In genomic region chrX:13085621-13086020, GRCm38 (mm10) we compare ENCODE assay signal across 25 mouse cellular contexts. TPM values are rescaled to one million over a fixed set of nuclear protein-coding genes. Genes with fewer than 3 reads are reported as not detected.
DNase-seq lines count a peak whose midpoint lies in the region; ATAC-seq and TF ChIP-seq lines count a peak whose summit lies in the region.
"Had no signal": no experiment of that assay in that cellular context is flagged by ENCODE, and none has a peak within 500 bp of the region (broad histone marks: within the 10 kb centered on the region; RNA-seq: fewer than 3 reads in every experiment).

No protein-coding gene starts in this region.

- H3K27ac ChIP-seq in intestine, postnatal 0 days (ENCODE audit: low read depth, low read length): no peak overlapping the region
- H3K27ac ChIP-seq in intestine, embryonic 15.5 days: no peak overlapping the region
- H3K27ac ChIP-seq in lung, postnatal 0 days (ENCODE audit: low read length): no peak overlapping the region
- H3K27ac ChIP-seq in MEL (ENCODE audit: control insufficient read depth, low read depth, low read length): no peak overlapping the region
- H3K27ac ChIP-seq: embryonic facial prominence, embryonic 13.5 days; forebrain, embryonic 12.5 days; hindbrain, embryonic 10.5 days; midbrain, embryonic 12.5 days had no signal

- TF ChIP-seq RAD21 in MEL (IDR thresholded peaks at IDR 0.05; ENCODE audit: low read depth, low read length): no peak

- no peaks in the 10 kb centered on the region for H3K36me3 ChIP-seq in intestine, postnatal 0 days (ENCODE audit: control insufficient read depth, insufficient read depth)
- no peaks in the 10 kb centered on the region for H3K36me3 ChIP-seq in intestine, embryonic 15.5 days
- H3K36me3 ChIP-seq in lung, postnatal 0 days (ENCODE audit: insufficient read depth, low read length): no peaks in the 10 kb centered on the region
- H3K36me3 ChIP-seq in MEL (ENCODE audit: control insufficient read depth in 1 of 2, insufficient read depth in 2 of 2, low read length in 2 of 2): peaks cover 6 to 18% of the 10 kb centered on the region in 2 experiments
- H3K36me3 ChIP-seq: embryonic facial prominence, embryonic 13.5 days; forebrain, embryonic 12.5 days; midbrain, embryonic 12.5 days had no signal

- TF ChIP-seq CTCF in intestine, postnatal 0 days (IDR thresholded peaks at IDR 0.05; ENCODE audit: low read depth): peak; percentile 27; the same call in 1 of the 2 replicates
- 0 out of 2 replicates have a peak, but pooled peaks have one; percentile 19 for TF ChIP-seq CTCF in lung, postnatal 0 days (IDR thresholded peaks at IDR 0.05)
- TF ChIP-seq CTCF in MEL (IDR thresholded peaks at IDR 0.05 in 2 of 3, conservative IDR thresholded peaks at IDR 0.05 in 1 of 3; ENCODE audit: control insufficient read depth in 1 of 3, insufficient read depth in 1 of 3, low read depth in 2 of 3, low read length in 3 of 3, poor library complexity in 1 of 3, severe bottlenecking in 1 of 3): peak; percentile 20 to 53 (median 33); a peak in 3 of 6 replicates

- no peak overlapping the region for H3K4me3 ChIP-seq in intestine, postnatal 0 days (ENCODE audit: low read depth, low read length)
- no peak overlapping the region for H3K4me3 ChIP-seq in intestine, embryonic 15.5 days (replicated peaks)
- no peak overlapping the region for H3K4me3 ChIP-seq in lung, postnatal 0 days (ENCODE audit: low read depth, low read length)
- no peak overlapping the region for H3K4me3 ChIP-seq in MEL (ENCODE audit: control insufficient read depth in 1 of 2, insufficient read depth in 1 of 2, low read depth in 2 of 2, low read length in 2 of 2)
- H3K4me3 ChIP-seq: embryonic facial prominence, embryonic 13.5 days; erythroblast, embryonic 14.5 days; forebrain, embryonic 12.5 days; hindbrain, embryonic 10.5 days; midbrain, embryonic 12.5 days had no signal

- no peak for TF ChIP-seq POLR2A in MEL (IDR thresholded peaks at IDR 0.05; ENCODE audit: control insufficient read depth in 1 of 2, insufficient read depth in 1 of 2, low read depth in 1 of 2, low read length in 2 of 2, poor library complexity in 1 of 2)

- no peak for TF ChIP-seq EP300 in lung, postnatal 0 days (IDR thresholded peaks at IDR 0.05)
- TF ChIP-seq EP300 in MEL (IDR thresholded peaks at IDR 0.05; ENCODE audit: low read depth in 1 of 2, low read length in 2 of 2): no peak

- no peak overlapping the region for H3K4me2 ChIP-seq in intestine, postnatal 0 days (replicated peaks; ENCODE audit: low read depth)
- H3K4me2 ChIP-seq in intestine, embryonic 15.5 days (replicated peaks): no peak overlapping the region
- no peak overlapping the region for H3K4me2 ChIP-seq in lung, postnatal 0 days (replicated peaks; ENCODE audit: low read depth, low read length)
- H3K4me2 ChIP-seq: embryonic facial prominence, embryonic 13.5 days; forebrain, embryonic 12.5 days; heart, embryonic 11.5 days; midbrain, embryonic 12.5 days had no signal

- no peak for DNase-seq in lung, postnatal 0 days (ENCODE audit: low spot score)
- DNase-seq in lung, postnatal 4 days: no peak
- DNase-seq in MEL (ENCODE audit: low read depth, low spot score): peak; percentile 48
- DNase-seq in induced T-regulatory cell, adult 2 months (ENCODE audit: low read depth): peak; percentile 37
- DNase-seq in urinary bladder, postnatal 10 days (ENCODE audit: low spot score): no peak
- no peak for DNase-seq in heart, adult 18-20 months
- DNase-seq: adrenal gland, postnatal 10 days; cerebellum, adult 2 months; cerebellum, postnatal 36 days; embryo, embryonic 11 days; kidney, adult 2 months; kidney, postnatal 14 days; layer of hippocampus, postnatal 36 days; lung, adult 18-20 months; lung, postnatal 14 days; right cerebral cortex, postnatal 14 days had no signal

- whole genome bisulfite sequencing in intestine, postnatal 0 days: 74% methylated on average over 1 of the region's 1 CpGs
- 77% methylated on average over 1 of the region's 1 CpGs for WGBS in intestine, embryonic 15.5 days
- 68% methylated on average over 1 of the region's 1 CpGs for WGBS in lung, postnatal 0 days

- H3K79me2 ChIP-seq in MEL (ENCODE audit: control insufficient read depth, insufficient read depth, low read length, poor library complexity): peaks cover 31% of the 10 kb centered on the region

- H3K4me1 ChIP-seq in intestine, postnatal 0 days (replicated peaks; ENCODE audit: control insufficient read depth, insufficient read depth, low read length): no peaks in the 10 kb centered on the region
- H3K4me1 ChIP-seq in intestine, embryonic 15.5 days (replicated peaks): no peaks in the 10 kb centered on the region
- H3K4me1 ChIP-seq in lung, postnatal 0 days (ENCODE audit: insufficient read depth, low read depth, low read length): no peaks in the 10 kb centered on the region
- no peaks in the 10 kb centered on the region for H3K4me1 ChIP-seq in MEL (ENCODE audit: control insufficient read depth in 1 of 2, insufficient read depth in 2 of 2, low read length in 2 of 2)
- H3K4me1 ChIP-seq: embryonic facial prominence, embryonic 13.5 days; forebrain, embryonic 12.5 days; hindbrain, embryonic 10.5 days; midbrain, embryonic 12.5 days had no signal

- H3K9ac ChIP-seq in intestine, postnatal 0 days (ENCODE audit: low read depth, low read length): no peak overlapping the region
- no peak overlapping the region for H3K9ac ChIP-seq in intestine, embryonic 15.5 days
- H3K9ac ChIP-seq in lung, postnatal 0 days (replicated peaks; ENCODE audit: low read depth): no peak overlapping the region
- H3K9ac ChIP-seq in MEL (ENCODE audit: control insufficient read depth, low read depth, low read length, poor library complexity, severe bottlenecking): no peak overlapping the region
- H3K9ac ChIP-seq: embryonic facial prominence, embryonic 13.5 days; forebrain, embryonic 12.5 days; midbrain, embryonic 12.5 days had no signal

- no peaks in the 10 kb centered on the region for H3K27me3 ChIP-seq in intestine, postnatal 0 days (replicated peaks; ENCODE audit: control insufficient read depth, insufficient read depth, low read length)
- H3K27me3 ChIP-seq in intestine, embryonic 15.5 days (replicated peaks): no peaks in the 10 kb centered on the region
- no peaks in the 10 kb centered on the region for H3K27me3 ChIP-seq in lung, postnatal 0 days (replicated peaks; ENCODE audit: insufficient read depth, low read length)
- H3K27me3 ChIP-seq in MEL (ENCODE audit: control insufficient read depth in 1 of 2, insufficient read depth in 2 of 2, low read length in 2 of 2): no peaks in the 10 kb centered on the region
- H3K27me3 ChIP-seq: forebrain, embryonic 12.5 days; midbrain, embryonic 12.5 days had no signal

- H3K9me3 ChIP-seq in intestine, postnatal 0 days (ENCODE audit: control insufficient read depth): no peaks in the 10 kb centered on the region
- no peaks in the 10 kb centered on the region for H3K9me3 ChIP-seq in intestine, embryonic 15.5 days
- no peaks in the 10 kb centered on the region for H3K9me3 ChIP-seq in lung, postnatal 0 days (ENCODE audit: low read length)
- H3K9me3 ChIP-seq in MEL (replicated peaks; ENCODE audit: insufficient read depth, low read length): no peaks in the 10 kb centered on the region
- H3K9me3 ChIP-seq: embryonic facial prominence, embryonic 13.5 days; forebrain, embryonic 12.5 days; hindbrain, embryonic 10.5 days; midbrain, embryonic 12.5 days had no signal

- ATAC-seq in intestine, postnatal 0 days: no peak
- no peak for ATAC-seq in intestine, embryonic 15.5 days
- ATAC-seq in lung, postnatal 0 days: no peak
- ATAC-seq: activated CD4-positive, CD25-positive, alpha-beta regulatory T cell, adult 4 months had no signal

TF ChIP-seq in MEL, 35 proteins besides CTCF, POLR2A, EP300 and RAD21:
- TF ChIP-seq MYC (IDR thresholded peaks at IDR 0.05; ENCODE audit: low read depth, low read length) (0 out of 2 replicates have a peak, but pooled peaks have one; percentile 25), MXI1 (IDR thresholded peaks at IDR 0.05; ENCODE audit: low read depth, low read length) (no peak)

RNA-seq across cellular contexts. Expression of gene Usp9x, which starts 14.3 kb away (rescaled TPM):
- polyA plus RNA-seq in intestine, postnatal 0 days (2015; fragmentation: Nextera tagmentation; extraction: Ambion mirVana): 16.4 and 17.3 TPM in 2 replicates
- 21.3 and 21.5 TPM in 2 replicates for polyA plus RNA-seq in intestine, embryonic 15.5 days (2015; fragmentation: Nextera tagmentation; extraction: Ambion mirVana)
- polyA plus RNA-seq in lung, postnatal 0 days (2015; fragmentation: Nextera tagmentation; extraction: Ambion mirVana): 21.0 and 21.2 TPM in 2 replicates
- total RNA-seq in MEL (2012; rRNA removed): 118 and 147 TPM in 2 replicates
- polyA plus RNA-seq in MEL (2012; ENCODE audit: insufficient read depth in 1 of 2, insufficient read length in 2 of 2, low read depth in 1 of 2, low replicate concordance in 2 of 2, missing spikeins in 1 of 2): 100 to 1,000 TPM in 1 of 2 experiments, 10 to 100 TPM in 1; 89.3 to 328 TPM
- 100 to 1,000 TPM; 152 to 163 TPM for total RNA-seq in heart, adult 18-20 months (2021)

Comparison
In these comparisons a context has a peak if more than half of its experiments do, and no peak if none do; other contexts are left out.
1. DNase-seq: peak in MEL (single experiment) and induced T-regulatory cell, adult 2 months (single experiment); none in lung, postnatal 0 days (single experiment), lung, postnatal 4 days (0 of 2), urinary bladder, postnatal 10 days (single experiment) and heart, adult 18-20 months (0 of 2).
2. Peak in every context shown above with its lines, with median percentiles within 50 percentile points of each other: CTCF ChIP-seq.